Mouse (Mus musculus) heart, embryonic 15.5 days (tissue): Measurements from ENCODE around the gene Ifrd2. TPM values are rescaled to one million over a fixed set of nuclear protein-coding genes. Genes with fewer than 3 reads are reported as not detected.
"Not testable (repeated sequence)": the region's sequence is repeated elsewhere in the genome, so short reads cannot be mapped to it uniquely, and the experiment has no call there.

Experiments used
- ATAC-seq: fragments of 200-750 bp; cut with Nextera tagmentation; replicated peaks from 2 replicates; pipeline ENCODE4 v1.8.0; 2017; ENCODE audit warnings: low read depth, moderate TSS enrichment; ENCODE audit not compliant: insufficient number of reproducible peaks, insufficient read depth, low FRiP score
- H3K27ac ChIP-seq: fragments of 300-500 bp; sonication (generic); 2 replicates; pipeline ENCODE4 v1.5.1; 2015; ENCODE audit warnings: mild to moderate bottlenecking, inconsistent platforms
- H3K27me3 ChIP-seq: fragments of 300-500 bp; sonication (generic); 2 replicates; pipeline ENCODE4 v1.6.1; 2015; ENCODE audit warnings: inconsistent platforms
- H3K36me3 ChIP-seq: fragments of 300-500 bp; sonication (generic); 2 replicates; pipeline ENCODE4 v1.6.1; 2015; ENCODE audit warnings: mild to moderate bottlenecking, inconsistent platforms
- H3K4me1 ChIP-seq: fragments of 300-500 bp; sonication (generic); replicated peaks from 2 replicates; pipeline ENCODE4 v1.6.1; 2015; ENCODE audit warnings: inconsistent platforms
- H3K4me2 ChIP-seq: fragments of 300-500 bp; sonication (generic); 2 replicates; pipeline ENCODE4 v1.6.1; 2015; ENCODE audit warnings: inconsistent platforms, mild to moderate bottlenecking, moderate library complexity
- H3K4me3 ChIP-seq: fragments of 300-500 bp; sonication (generic); 2 replicates; pipeline ENCODE4 v1.5.1; 2015; ENCODE audit warnings: mild to moderate bottlenecking, inconsistent platforms
- H3K9ac ChIP-seq: fragments of 300-500 bp; sonication (generic); 2 replicates; pipeline ENCODE4 v1.6.1; 2015; ENCODE audit warnings: mild to moderate bottlenecking, inconsistent platforms
- H3K9me3 ChIP-seq: fragments of 300-500 bp; sonication (generic); replicated peaks from 2 replicates; pipeline ENCODE4 v1.6.1; 2016; ENCODE audit warnings: inconsistent platforms
- WGBS: fragments of 180-500 bp; shearing (Covaris S2); methylation state at CpG from one replicate; pipeline ENCODE4 v1.1.7; 2015; ENCODE audit warnings: mixed read lengths; 5-methylcytosine and 5-hydroxymethylcytosine counted together
- polyA plus RNA-seq: library from polyadenylated mRNA; unstranded; fragments of >200 nt; fragmentation: Nextera tagmentation; extraction: Ambion mirVana; gene quantifications from 2 replicates; pipeline ENCODE4 v1.2.1, GENCODE M21; 2015

Gene Ifrd2
- polyA plus RNA-seq, 1 experiment from 2014 or later: 31.7 TPM

DNA sequence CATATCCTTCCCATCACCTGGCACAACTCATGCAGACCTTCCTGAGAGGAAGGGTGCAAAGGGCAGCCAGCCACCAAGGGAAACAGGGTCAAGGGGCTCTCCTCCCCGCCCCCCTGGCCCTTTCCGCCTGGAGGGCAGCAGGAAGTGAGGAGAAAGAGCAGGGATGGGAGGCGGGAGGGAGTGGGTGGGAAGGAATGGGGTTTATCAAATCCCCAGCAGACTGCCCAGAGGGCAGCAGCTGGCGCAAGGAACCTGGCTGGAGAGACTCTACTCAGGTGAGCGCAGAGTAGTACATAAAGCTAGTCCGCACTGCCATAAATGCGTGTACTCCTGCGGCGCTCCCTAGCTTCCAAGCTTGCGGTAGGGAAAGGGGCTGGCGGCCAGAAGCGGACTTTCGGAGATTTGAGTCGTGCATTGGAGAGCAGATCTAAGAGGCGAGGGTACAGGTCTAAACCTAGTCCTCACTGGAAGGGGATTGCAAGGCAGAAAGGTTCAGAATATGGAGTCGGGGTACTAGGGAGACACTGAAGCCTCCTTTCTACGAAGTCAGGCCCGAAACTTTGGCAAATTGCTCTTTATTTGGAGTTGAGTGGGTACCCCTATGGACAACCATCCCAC, 19.6 kb upstream of the Ifrd2 start, which contains the start of gene Hyal2:
Gene Hyal2 (plus strand): TSS at position 244 of the 618 bp plus-strand sequence.
- Histone ChIP-seq H3K4me2 (peak within 1 kb of the TSS; percentile 85), H3K4me1 (peaks cover 68% of the 10 kb centered on the region), H3K9me3 (no peaks in the 10 kb centered on the region), H3K4me3 (peak within 1 kb of the TSS; percentile 89), H3K9ac (peak within 1 kb of the TSS; percentile 81), H3K27ac (peak within 1 kb of the TSS; percentile 89), H3K36me3 (peaks cover 19% of the 10 kb centered on the region), H3K27me3 (no peaks in the 10 kb centered on the region)
- ATAC-seq: no peak
- WGBS: 15% methylated on average over 18 of the region's 18 CpGs

DNA sequence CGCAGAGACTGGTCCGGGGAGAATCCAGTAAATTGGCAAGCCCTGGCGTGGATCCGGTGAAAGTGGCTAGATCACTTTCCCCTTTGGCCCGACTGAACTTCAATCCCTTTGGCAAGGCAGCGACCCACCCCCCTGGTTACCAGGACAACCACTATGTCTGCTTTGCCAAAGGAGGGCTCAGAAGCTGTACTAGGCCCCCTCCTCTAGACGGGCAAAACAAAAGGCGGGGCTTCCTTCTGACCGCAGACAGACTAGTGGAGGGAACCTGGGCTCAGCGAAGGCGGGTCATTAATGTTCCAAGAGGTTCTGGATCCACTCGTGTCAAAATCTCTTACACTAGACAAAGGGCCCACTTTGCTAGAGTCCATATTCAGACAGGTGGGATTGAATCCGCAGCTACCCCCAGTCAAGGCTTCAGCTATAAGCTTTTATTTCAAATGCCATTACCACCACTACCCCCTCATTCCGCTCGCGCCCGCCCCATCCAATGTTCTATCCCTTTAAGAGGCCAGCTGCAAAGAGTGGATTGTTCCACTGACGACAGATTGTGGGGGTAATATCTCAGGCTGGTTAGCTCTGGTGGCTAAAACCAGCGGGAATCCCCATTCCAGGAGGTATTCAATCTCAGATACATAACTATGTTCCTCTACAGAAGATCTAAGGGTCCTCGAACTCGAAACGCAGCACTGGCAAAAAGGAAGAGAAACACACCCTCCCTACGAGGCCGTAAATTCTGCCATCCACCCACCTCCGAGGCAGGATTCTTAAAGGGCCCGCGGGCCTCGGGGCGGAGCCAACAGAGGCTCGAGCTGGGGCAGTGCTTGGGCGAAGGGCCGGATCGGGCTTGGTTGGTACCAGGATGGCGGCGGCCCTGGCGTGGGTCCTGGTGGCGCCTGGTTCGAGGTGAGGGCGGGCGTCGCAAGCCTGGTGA, 18.8 kb upstream of the Ifrd2 start:
- H3K27me3 ChIP-seq: no peaks in the 10 kb centered on the region
- H3K9me3 ChIP-seq: no peaks in the 10 kb centered on the region
- peak overlapping the region; percentile 85 for H3K4me2 ChIP-seq
- peak overlapping the region; percentile 81 for H3K9ac ChIP-seq
- under 1% methylated on average over 41 of the region's 41 CpGs for WGBS
- ATAC-seq: peak; percentile 71
- peak overlapping the region; percentile 89 for H3K4me3 ChIP-seq
- H3K36me3 ChIP-seq: peaks cover 26% of the 10 kb centered on the region
- peak overlapping the region; percentile 89 for H3K27ac ChIP-seq
- H3K4me1 ChIP-seq: peaks cover 66% of the 10 kb centered on the region

DNA sequence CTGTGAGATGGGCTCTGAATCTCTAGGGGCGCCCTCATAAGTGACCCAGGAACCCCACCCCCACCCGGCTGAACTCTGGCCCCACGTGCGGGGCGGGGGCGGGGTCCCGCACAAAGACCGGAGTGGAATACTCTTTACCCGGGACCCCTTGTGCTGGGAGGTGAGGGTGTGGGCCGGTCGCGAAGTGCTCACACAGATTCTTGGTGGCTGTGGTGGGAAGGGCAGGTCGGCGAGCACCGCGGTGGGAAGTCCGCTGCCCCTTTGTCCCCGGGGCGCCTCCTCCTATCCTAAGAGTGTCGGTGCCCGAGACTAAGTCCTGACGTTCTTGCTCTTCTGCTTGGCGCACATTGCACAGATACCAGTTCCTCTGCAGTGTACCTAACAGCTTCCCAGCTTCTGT, 18.2 kb upstream of the Ifrd2 start:
- peak overlapping the region; percentile 89 for H3K4me3 ChIP-seq
- peak overlapping the region; percentile 85 for H3K4me2 ChIP-seq
- H3K36me3 ChIP-seq: peaks cover 30% of the 10 kb centered on the region
- ATAC-seq: peak; percentile 4
- no peaks in the 10 kb centered on the region for H3K9me3 ChIP-seq
- no peaks in the 10 kb centered on the region for H3K27me3 ChIP-seq
- H3K9ac ChIP-seq: peak overlapping the region; percentile 81
- peak overlapping the region; percentile 89 for H3K27ac ChIP-seq
- H3K4me1 ChIP-seq: peaks cover 59% of the 10 kb centered on the region
- under 1% methylated on average over 23 of the region's 23 CpGs for WGBS

DNA sequence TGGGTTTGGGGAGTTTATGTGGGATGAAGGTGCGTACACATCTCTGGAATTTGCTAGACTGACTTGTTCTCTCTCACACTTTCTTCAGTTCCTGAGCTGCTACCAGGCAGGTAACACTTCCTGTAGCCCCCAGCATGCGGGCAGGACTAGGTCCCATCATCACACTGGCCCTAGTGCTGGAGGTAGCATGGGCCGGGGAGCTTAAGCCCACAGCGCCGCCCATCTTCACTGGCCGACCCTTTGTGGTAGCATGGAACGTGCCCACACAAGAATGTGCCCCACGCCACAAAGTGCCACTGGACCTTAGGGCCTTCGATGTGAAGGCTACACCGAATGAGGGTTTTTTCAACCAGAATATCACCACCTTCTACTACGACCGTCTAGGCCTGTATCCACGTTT, 17.4 kb upstream of the Ifrd2 start:
- peak overlapping the region; percentile 81 for H3K9ac ChIP-seq
- ATAC-seq: no peak
- no peaks in the 10 kb centered on the region for H3K9me3 ChIP-seq
- H3K27me3 ChIP-seq: no peaks in the 10 kb centered on the region
- 47% methylated on average over 13 of the region's 13 CpGs for WGBS
- H3K36me3 ChIP-seq: peaks cover 32% of the 10 kb centered on the region
- H3K4me2 ChIP-seq: peak overlapping the region; percentile 85
- H3K4me3 ChIP-seq: peak overlapping the region; percentile 89
- peaks cover 56% of the 10 kb centered on the region for H3K4me1 ChIP-seq
- H3K27ac ChIP-seq: peak overlapping the region; percentile 89

DNA sequence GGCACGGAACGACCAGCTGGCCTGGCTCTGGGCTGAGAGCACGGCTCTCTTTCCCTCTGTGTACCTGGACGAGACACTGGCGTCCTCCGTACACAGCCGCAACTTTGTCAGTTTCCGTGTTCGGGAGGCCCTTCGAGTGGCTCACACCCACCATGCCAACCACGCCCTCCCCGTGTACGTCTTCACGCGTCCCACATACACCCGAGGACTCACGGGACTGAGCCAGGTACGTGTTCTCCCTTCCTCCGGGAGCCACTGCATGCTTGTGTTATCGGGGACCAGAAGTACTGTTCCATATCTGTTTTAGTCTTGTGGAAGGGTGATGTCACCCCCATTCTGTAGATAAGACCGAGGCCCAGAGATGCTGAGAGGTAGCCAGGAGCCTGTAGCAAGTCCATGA, 16.6 kb upstream of the Ifrd2 start:
- Histone ChIP-seq H3K27me3 (no peaks in the 10 kb centered on the region), H3K4me3 (peak overlapping the region; percentile 89), H3K9ac (peak overlapping the region; percentile 30), H3K36me3 (peaks cover 29% of the 10 kb centered on the region), H3K4me1 (peaks cover 55% of the 10 kb centered on the region), H3K9me3 (no peaks in the 10 kb centered on the region), H3K27ac (peak overlapping the region; percentile 27), H3K4me2 (peak overlapping the region; percentile 85)
- 45% methylated on average over 21 of the region's 21 CpGs for WGBS
- no peak for ATAC-seq

DNA sequence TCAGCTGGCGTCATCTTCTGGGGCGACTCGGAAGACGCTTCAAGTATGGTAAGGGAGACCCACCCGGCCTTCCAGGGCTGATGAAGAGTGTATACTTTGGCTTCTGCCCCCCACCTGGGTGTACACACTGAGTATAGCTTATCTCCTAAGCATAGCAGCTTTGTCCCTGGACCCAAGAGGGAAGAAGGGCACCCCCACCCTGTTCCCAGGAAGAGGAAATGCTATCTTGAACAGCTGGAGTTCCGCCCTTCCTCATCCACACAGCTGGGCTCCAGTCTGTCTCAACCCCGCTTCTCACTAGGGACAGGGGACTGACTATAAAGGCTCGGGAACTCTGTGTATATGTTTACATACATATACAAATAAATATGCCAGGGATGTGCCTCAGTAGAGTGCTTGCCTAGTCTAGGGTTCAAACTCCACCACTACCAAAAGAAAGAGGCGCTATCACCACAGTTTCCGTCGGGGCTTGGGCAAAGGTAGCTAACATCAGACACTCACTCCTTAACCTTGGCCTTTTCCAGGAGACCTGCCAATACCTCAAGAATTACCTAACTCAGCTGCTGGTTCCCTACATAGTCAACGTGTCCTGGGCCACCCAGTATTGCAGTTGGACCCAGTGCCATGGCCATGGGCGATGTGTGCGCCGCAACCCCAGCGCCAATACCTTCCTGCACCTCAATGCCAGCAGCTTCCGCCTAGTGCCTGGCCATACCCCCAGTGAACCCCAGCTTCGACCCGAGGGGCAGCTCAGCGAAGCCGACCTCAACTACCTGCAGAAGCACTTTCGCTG, 15.7 kb upstream of the Ifrd2 start:
- WGBS: 84% methylated on average over 22 of the region's 22 CpGs
- peak overlapping the region; percentile 89; the same call in 1 of the 2 replicates for H3K4me3 ChIP-seq
- ATAC-seq: no peak
- peak overlapping the region; percentile 30; the same call in 1 of the 2 replicates for H3K9ac ChIP-seq
- peak overlapping the region; percentile 85 for H3K4me2 ChIP-seq
- H3K36me3 ChIP-seq: peaks cover 29% of the 10 kb centered on the region
- peaks cover 56% of the 10 kb centered on the region for H3K4me1 ChIP-seq
- peak overlapping the region; percentile 27 for H3K27ac ChIP-seq
- H3K27me3 ChIP-seq: no peaks in the 10 kb centered on the region
- no peaks in the 10 kb centered on the region for H3K9me3 ChIP-seq

DNA sequence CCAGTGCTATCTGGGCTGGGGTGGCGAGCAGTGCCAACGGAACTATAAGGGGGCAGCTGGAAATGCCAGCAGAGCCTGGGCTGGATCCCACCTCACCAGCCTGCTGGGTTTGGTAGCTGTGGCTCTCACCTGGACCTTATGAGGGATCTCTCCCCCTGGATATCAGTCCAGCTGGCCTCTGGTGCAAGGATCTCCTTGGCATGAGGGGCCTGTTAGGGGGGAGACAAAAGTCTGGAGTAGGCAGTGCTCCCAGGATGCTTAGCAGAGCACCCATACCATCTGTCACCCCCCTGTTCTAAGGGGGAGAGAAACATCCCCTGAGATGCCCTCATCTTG, 15.1 kb upstream of the Ifrd2 start:
- Histone ChIP-seq H3K27ac (no peak overlapping the region), H3K4me3 (no peak overlapping the region), H3K9me3 (no peaks in the 10 kb centered on the region), H3K4me1 (peaks cover 57% of the 10 kb centered on the region), H3K9ac (no peak overlapping the region), H3K4me2 (no peak overlapping the region), H3K27me3 (no peaks in the 10 kb centered on the region), H3K36me3 (peaks cover 29% of the 10 kb centered on the region)
- WGBS: 91% methylated on average over 2 of the region's 2 CpGs
- no peak for ATAC-seq

DNA sequence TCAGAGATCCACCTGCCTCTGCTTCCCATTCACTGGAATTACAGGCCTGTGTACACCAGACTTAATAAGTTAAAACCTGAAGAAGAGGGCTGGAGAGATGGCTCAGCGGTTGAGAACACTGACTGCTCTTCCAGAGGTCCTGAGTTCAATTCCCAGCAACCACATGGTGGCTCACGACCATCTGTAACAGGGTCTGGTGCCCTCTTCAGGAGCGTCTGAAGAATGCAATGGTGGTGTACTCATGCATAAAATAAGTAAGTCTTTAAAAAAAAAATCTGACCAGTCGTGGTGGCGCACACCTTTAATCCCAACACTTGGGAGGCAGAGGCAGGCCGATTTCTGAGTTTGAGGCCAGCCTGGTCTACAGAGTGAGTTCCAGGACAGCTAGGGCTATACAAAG, 13.7 kb upstream of the Ifrd2 start:
- not testable (repeated sequence) for H3K9me3 ChIP-seq, H3K27ac ChIP-seq, H3K4me3 ChIP-seq, ATAC-seq, H3K9ac ChIP-seq, H3K4me2 ChIP-seq, H3K27me3 ChIP-seq
- peaks cover 53% of the 10 kb centered on the region for H3K4me1 ChIP-seq
- 81% methylated on average over 6 of the region's 6 CpGs for WGBS
- peaks cover 29% of the 10 kb centered on the region for H3K36me3 ChIP-seq

DNA sequence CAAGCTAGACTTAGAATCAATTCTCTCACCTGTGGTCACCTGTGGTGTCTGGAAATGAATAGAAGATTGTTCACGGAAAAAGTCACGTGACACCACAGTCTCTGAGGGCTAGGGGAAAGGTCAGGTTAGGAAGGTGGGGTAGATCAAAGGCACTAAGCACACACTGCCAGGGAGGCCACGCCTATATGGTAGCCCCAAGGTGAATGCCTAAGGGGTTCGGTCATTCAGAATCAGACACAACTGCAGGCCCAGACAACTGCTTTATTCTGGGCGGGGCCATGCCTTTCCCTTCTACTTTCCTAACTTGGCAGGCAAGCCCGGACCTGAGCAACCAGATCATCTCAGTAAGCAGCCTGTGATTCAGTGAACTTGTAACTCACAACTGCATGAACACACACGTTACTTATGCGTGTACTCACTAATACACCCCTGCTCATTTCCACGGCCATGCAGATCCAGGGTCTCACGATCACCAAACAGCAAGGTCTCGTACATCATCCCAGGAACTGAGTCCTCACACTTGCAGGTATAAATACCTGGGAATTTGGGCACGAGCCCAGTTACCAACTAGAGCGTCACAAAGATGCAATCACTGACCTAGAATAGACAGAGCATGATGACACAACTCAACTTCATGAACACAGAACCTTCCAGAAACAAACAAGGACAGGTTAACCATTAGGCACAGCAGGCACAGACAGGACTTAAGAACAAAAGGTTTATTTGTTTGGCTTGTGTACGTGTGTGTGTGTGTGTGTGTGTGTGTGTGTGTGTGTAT, 11.7 kb upstream of the Ifrd2 start:
- H3K4me3 ChIP-seq: no peak overlapping the region
- no peak overlapping the region for H3K9ac ChIP-seq
- H3K4me2 ChIP-seq: no peak overlapping the region
- 81% methylated on average over 14 of the region's 14 CpGs for WGBS
- no peak for ATAC-seq
- no peaks in the 10 kb centered on the region for H3K9me3 ChIP-seq
- peak overlapping the region; percentile 68 for H3K27ac ChIP-seq
- H3K27me3 ChIP-seq: no peaks in the 10 kb centered on the region
- peaks cover 29% of the 10 kb centered on the region for H3K36me3 ChIP-seq
- peaks cover 53% of the 10 kb centered on the region for H3K4me1 ChIP-seq

DNA sequence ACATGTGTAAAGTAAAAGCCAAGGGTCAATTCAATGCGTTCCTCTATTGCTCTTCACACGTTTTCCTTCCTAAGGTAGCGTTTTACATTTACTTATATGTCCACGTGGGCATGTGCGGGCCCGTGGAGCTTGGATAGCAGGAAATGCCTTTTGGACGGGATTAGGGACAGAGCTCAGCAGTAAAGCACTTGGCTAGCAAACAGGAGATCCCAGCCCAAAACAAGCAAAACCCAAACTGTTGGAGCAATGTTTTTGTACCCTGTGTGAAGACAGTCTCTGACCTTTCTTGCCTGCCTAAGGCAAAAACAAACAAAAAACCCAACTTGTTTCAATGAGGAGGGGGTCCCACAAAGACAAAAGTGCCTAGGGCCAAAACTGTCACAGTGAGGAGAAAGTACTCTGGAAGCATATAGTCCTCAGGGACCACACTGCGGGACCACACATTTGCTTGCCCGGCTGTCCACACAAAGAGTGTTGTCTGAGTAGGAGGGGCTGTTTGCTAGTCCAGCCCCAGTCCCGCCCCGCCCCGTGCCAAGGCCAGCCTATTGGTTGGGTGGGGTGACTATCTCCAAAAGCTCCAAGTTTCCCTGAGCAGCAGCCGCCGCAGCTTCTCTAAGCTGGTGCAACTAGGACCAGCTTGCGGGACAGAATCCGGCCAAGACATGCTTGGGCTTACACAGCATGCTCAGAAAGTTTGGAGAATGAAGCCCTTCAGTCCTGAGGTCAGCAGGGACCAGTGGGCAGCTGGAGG, 10.9 kb upstream of the Ifrd2 start, which contains the start of gene Hyal1:
Gene Hyal1 (plus strand): TSS at position 571 of the 751 bp plus-strand sequence.
- peak within 1 kb of the TSS; percentile 68 for H3K27ac ChIP-seq
- peak; percentile 66 for ATAC-seq
- H3K4me3 ChIP-seq: peak within 1 kb of the TSS; percentile 38
- peaks cover 29% of the 10 kb centered on the region for H3K36me3 ChIP-seq
- H3K4me1 ChIP-seq: peaks cover 51% of the 10 kb centered on the region
- peak within 1 kb of the TSS; percentile 28; the same call in 1 of the 2 replicates for H3K9ac ChIP-seq
- H3K4me2 ChIP-seq: peak within 1 kb of the TSS; percentile 55
- H3K9me3 ChIP-seq: no peaks in the 10 kb centered on the region
- WGBS: 25% methylated on average over 16 of the region's 16 CpGs
- H3K27me3 ChIP-seq: no peaks in the 10 kb centered on the region
